Mouse (Mus musculus) liver, adult 2 months (tissue): ENCODE results near the gene Cops7a. TPM values are rescaled to one million over a fixed set of nuclear protein-coding genes. Genes with fewer than 3 reads are reported as not detected.

Source experiments
- DNase-seq: peaks from one replicate; pipeline ENCODE4 v3.0.0-alpha.2; 2011; ENCODE audit warnings: low read depth, low spot score; ENCODE audit errors: extremely low read depth
- H3K27ac ChIP-seq: fragments of 200-500 bp; replicated peaks from 2 replicates; pipeline ENCODE4 v1.5.1; 2012; ENCODE audit warnings: low read depth, mild to moderate bottlenecking, control low read depth, inconsistent platforms, low read length; ENCODE audit not compliant: insufficient read depth
- H3K27me3 ChIP-seq: fragments of 200-500 bp; 2 replicates; pipeline ENCODE4 v1.6.1; 2012; ENCODE audit warnings: mild to moderate bottlenecking, moderate library complexity, low read length, inconsistent platforms; ENCODE audit not compliant: control insufficient read depth, insufficient read depth
- H3K36me3 ChIP-seq: fragments of 200-500 bp; 2 replicates; pipeline ENCODE4 v1.6.1; 2012; ENCODE audit warnings: low read length, inconsistent platforms; ENCODE audit not compliant: control insufficient read depth, insufficient read depth
- H3K4me1 ChIP-seq: fragments of 200-500 bp; 2 replicates; pipeline ENCODE4 v1.6.1; 2011; ENCODE audit warnings: low read length; ENCODE audit not compliant: control insufficient read depth, insufficient read depth
- H3K4me3 ChIP-seq: fragments of 200-500 bp; 2 replicates; pipeline ENCODE4 v1.5.1; 2011; ENCODE audit warnings: low read depth, mild to moderate bottlenecking, control low read depth, low read length, moderate library complexity; ENCODE audit not compliant: insufficient read depth
- H3K79me2 ChIP-seq: fragments of 200-500 bp; 2 replicates; pipeline ENCODE4 v1.6.1; 2012; ENCODE audit warnings: inconsistent platforms, mild to moderate bottlenecking, low read length, moderate library complexity; ENCODE audit not compliant: control insufficient read depth, insufficient read depth
- H3K9ac ChIP-seq: fragments of 200-500 bp; 2 replicates; pipeline ENCODE4 v1.6.1; 2012; ENCODE audit warnings: low read depth, mild to moderate bottlenecking, control low read depth, inconsistent platforms, low read length
- CTCF ChIP-seq: fragments of 200-500 bp; IDR thresholded peaks from 2 replicates; pipeline ENCODE4 v1.5.1; 2011; ENCODE audit warnings: low read depth, low read length, control low read depth
- POLR2A ChIP-seq: fragments of 200-500 bp; IDR thresholded peaks from 2 replicates; pipeline ENCODE4 v1.6.1; 2011; ENCODE audit warnings: low read length, control low read depth; ENCODE audit not compliant: insufficient read depth; ENCODE audit errors: extremely low read depth
- WGBS: fragments of 180-500 bp; shearing (Covaris S2); methylation state at CpG from one replicate; pipeline ENCODE4 v1.1.7; 2018; 5-methylcytosine and 5-hydroxymethylcytosine counted together
- polyA plus RNA-seq: library from polyadenylated mRNA; depleted of rRNA; stranded (reverse); fragments of >200 nt; gene quantifications from 2 replicates; pipeline ENCODE4 v1.2.3, GENCODE M21; 2012
- total RNA-seq: library from RNA; depleted of rRNA; stranded (reverse); fragments of >200 nt; gene quantifications from 2 replicates; pipeline ENCODE4 v1.2.3, GENCODE M21; 2014

The Cops7a gene
- total and polyA plus RNA-seq, 2 experiments, result 35.8 to 170 TPM

DNA sequence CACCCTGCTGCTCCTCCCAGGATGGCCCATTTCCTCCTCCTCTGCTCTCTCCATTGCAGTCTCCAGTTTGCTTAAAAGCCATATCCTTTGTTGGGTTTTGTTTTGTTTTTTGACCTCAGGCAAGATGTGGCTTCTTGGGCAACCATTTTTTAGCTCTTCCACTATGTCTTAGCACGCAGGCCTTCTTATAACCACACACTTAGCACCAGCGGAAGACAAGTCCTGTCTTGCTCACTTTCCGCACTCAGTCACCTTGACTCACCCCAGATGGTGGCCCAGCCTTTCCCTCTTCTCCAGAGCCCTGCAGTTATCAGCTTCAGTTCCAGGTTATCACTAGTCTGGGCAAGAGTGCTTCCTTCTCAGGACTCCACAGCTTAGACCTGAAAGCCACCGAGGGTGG, 10.1 kb downstream of the Cops7a start:
- Histone ChIP-seq H3K79me2 (no peaks in the 10 kb centered on the region), H3K27ac (no peak overlapping the region), H3K27me3 (no peaks in the 10 kb centered on the region), H3K36me3 (peaks cover 19% of the 10 kb centered on the region), H3K9ac (no peak overlapping the region), H3K4me3 (no peak overlapping the region), H3K4me1 (no peaks in the 10 kb centered on the region)
- DNase-seq, result no peak
- 93% methylated on average over 4 of the region's 4 CpGs for WGBS
- TF ChIP-seq POLR2A, result no peak
- TF ChIP-seq CTCF, result no peak

DNA sequence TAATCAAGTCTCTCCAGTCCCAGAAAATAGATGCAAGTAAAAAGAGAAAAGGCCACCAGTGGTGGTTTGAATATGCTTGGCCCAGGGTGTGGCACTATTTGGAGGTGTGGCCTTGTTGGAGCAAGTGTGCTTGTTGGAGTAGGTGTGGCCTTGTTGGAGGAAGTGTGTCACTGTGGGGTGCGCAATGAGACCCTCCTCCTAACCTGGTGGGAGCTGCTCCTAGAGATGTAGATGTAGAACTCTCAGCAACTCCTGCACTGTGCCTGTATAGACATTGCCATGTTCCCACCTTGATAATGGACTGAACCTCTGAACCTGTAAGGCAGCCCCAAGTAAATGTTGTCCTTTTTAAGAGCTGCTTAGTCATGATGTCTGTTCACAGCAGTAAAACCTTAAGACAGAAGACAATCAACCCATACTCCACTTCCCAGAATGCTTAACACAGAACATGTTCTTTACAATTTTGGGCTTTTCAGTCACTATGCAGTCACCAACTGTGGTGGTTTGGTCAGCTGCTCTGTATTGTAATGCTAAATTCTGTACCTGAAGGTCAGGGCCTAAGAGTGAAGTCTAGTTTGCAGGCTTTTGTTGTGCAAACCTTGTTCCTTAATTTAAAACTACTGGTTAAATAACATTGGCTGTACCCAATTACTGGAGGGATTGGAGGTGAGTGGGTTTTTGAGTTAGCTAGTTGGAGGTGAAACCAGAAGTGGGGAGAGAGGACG, 11.2 kb downstream of the Cops7a start:
- H3K27me3 ChIP-seq, result no peaks in the 10 kb centered on the region
- H3K4me1 ChIP-seq, result no peaks in the 10 kb centered on the region
- WGBS, result 89% methylated on average over 2 of the region's 2 CpGs
- H3K79me2 ChIP-seq, result no peaks in the 10 kb centered on the region
- no peak for TF ChIP-seq POLR2A
- no peak for TF ChIP-seq CTCF
- no peak overlapping the region for H3K27ac ChIP-seq
- no peak overlapping the region for H3K9ac ChIP-seq
- H3K4me3 ChIP-seq, result no peak overlapping the region
- DNase-seq, result no peak
- H3K36me3 ChIP-seq, result peaks cover 15% of the 10 kb centered on the region

DNA sequence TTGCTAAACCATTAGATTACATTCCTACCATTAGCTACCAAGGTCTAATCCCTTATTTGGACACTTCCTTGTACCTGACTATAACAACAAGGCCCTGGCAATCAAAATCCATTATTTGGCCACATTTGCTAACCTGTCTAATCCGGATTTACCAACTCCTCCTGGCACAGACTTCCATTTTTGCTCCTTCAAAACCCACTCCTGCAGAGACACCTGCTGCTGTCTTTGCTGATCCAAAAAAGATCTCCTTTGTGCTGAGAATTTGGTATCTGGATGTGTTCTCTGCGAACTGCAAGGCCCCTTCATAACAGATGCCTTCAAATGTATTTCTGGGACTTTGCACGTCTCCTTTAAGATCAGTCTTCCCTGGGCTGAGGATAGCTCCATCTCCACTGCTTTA, 21.8 kb downstream of the Cops7a start:
- TF ChIP-seq CTCF (no peak), POLR2A (no peak)
- Histone ChIP-seq H3K27ac (no peak overlapping the region), H3K27me3 (no peaks in the 10 kb centered on the region), H3K9ac (no peak overlapping the region), H3K36me3 (no peaks in the 10 kb centered on the region), H3K79me2 (no peaks in the 10 kb centered on the region), H3K4me1 (no peaks in the 10 kb centered on the region), H3K4me3 (no peak overlapping the region)
- DNase-seq, result no peak
- 92% methylated on average over 3 of the region's 3 CpGs for WGBS

DNA sequence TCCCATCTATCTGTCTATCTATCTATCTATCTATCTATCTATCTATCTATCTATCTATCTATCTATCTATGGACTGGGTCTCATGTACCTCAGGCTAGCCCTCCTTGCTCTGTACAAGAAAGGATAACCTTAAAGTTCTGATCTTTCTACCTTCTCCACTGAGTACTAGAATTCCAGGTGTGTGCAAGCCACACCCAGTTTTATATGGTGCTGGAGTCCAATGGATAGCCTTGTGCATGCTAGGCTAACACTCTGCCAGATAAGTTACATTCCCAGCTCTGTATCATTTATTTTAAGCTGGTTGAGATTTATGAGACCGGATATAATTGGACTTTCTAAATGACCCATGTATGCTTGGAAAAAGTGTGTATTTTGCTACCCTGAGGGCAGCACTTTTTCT, 23.7 kb downstream of the Cops7a start:
- H3K4me3 ChIP-seq, result no peak overlapping the region
- H3K27ac ChIP-seq, result no peak overlapping the region
- no peak overlapping the region for H3K9ac ChIP-seq
- TF ChIP-seq POLR2A (no peak), CTCF (no peak)
- DNase-seq, result no peak
- H3K79me2 ChIP-seq, result no peaks in the 10 kb centered on the region
- no peaks in the 10 kb centered on the region for H3K27me3 ChIP-seq
- no peaks in the 10 kb centered on the region for H3K36me3 ChIP-seq
- H3K4me1 ChIP-seq, result no peaks in the 10 kb centered on the region
- WGBS, result 89% methylated on average over 1 of the region's 1 CpGs

DNA sequence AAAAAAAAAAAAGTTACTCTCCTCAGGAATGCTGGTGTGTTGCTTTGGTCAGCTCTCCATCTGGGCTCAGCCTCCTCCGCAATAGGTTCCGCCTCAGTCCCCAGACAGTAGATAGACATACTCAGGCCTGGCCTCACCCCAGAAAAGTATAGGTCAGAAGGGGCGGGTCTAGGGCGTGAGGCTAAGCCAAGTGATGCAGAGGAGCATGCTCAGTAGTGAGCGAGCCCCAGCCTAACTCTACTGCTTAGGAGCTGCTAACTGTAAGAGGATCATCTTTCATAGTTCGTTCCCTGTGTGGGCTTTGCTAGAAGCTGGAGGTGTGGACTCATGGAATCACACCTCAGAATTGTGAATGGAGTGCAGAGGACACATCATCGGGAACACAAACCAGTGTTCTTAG, 26.8 kb downstream of the Cops7a start:
- DNase-seq, result no peak
- no peak overlapping the region for H3K4me3 ChIP-seq
- TF ChIP-seq POLR2A, result no peak
- TF ChIP-seq CTCF, result no peak
- H3K27me3 ChIP-seq, result no peaks in the 10 kb centered on the region
- no peak overlapping the region for H3K27ac ChIP-seq
- H3K79me2 ChIP-seq, result no peaks in the 10 kb centered on the region
- H3K9ac ChIP-seq, result no peak overlapping the region
- H3K36me3 ChIP-seq, result peaks cover 17% of the 10 kb centered on the region
- WGBS, result 96% methylated on average over 7 of the region's 7 CpGs
- no peaks in the 10 kb centered on the region for H3K4me1 ChIP-seq

DNA sequence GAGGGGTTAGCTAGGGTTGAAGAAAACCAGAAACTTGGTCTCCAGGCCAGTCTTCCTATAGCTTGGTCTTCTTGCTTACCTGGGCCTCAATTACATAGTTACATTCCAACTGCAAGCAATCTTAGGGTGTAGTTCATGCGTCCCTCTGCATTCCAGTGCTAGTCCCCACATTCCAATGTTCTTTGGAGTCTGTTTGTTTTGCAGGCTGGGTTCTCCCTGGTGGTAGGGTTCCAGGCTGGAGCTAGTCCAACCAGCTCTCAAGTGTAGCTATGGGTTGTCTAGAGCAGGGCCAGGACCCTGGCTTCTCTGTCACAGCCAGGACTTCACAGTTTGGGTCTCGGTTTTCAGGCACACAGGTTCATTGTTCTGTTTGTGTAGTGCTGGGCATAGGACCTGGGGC, 27.8 kb downstream of the Cops7a start:
- H3K27me3 ChIP-seq, result no peaks in the 10 kb centered on the region
- peaks cover 17% of the 10 kb centered on the region for H3K36me3 ChIP-seq
- TF ChIP-seq CTCF, result no peak
- no peak for TF ChIP-seq POLR2A
- H3K4me3 ChIP-seq, result no peak overlapping the region
- H3K4me1 ChIP-seq, result peaks cover under 1% of the 10 kb centered on the region; the same call in 1 of the 2 replicates
- H3K79me2 ChIP-seq, result no peaks in the 10 kb centered on the region
- H3K27ac ChIP-seq, result no peak overlapping the region
- no peak for DNase-seq
- 87% methylated on average over 2 of the region's 2 CpGs for WGBS
- no peak overlapping the region for H3K9ac ChIP-seq
